Mouse (Mus musculus): ENCODE measurements at regions not wholly inside any gene's neighbourhood (a gene's known extent, or its start where the extent isn't known, plus 50 kb on each side); places are given as distances from the start of the nearest gene placed in this dataset.
"Not testable (repeated sequence)": the region's sequence is repeated elsewhere in the genome, so short reads cannot be mapped to it uniquely, and the experiment has no call there.

GRCm38 (mm10) chrX:154717526-154717925 lies 138.4 kb upstream of the Samt2 start:
- 73% methylated on average over 10 of the region's 10 CpGs for WGBS

GRCm38 (mm10) chrX:154713641-154714255 lies 134.6 kb upstream of the Samt2 start:
- Histone ChIP-seq H3K4me3 (peak overlapping the region; percentile 35), H3K36me3 (no peaks in the 10 kb centered on the region), H3K4me2 (peak overlapping the region; percentile 62), H3K9ac (no peak overlapping the region), H3K4me1 (no peaks in the 10 kb centered on the region), H3K27me3 (replicated peaks) (no peaks in the 10 kb centered on the region), H3K27ac (replicated peaks) (no peak overlapping the region), H3K9me3 (peaks cover 19% of the 10 kb centered on the region; the same call in 1 of the 2 replicates)
- 39% methylated on average over 24 of the region's 27 CpGs for WGBS
- ATAC-seq (ENCODE audit: extremely low read depth, insufficient number of reproducible peaks, low FRiP score, low TSS enrichment): no peak

More at GRCm38 (mm10) chrX:154717526-154717925, 138.4 kb upstream of the Samt2 start:
- not testable (repeated sequence) for H3K9me3 ChIP-seq; H3K9ac ChIP-seq; H3K36me3 ChIP-seq; H3K27me3 ChIP-seq (replicated peaks); H3K4me3 ChIP-seq; H3K4me1 ChIP-seq; H3K27ac ChIP-seq (replicated peaks); H3K4me2 ChIP-seq; ATAC-seq (ENCODE audit: extremely low read depth, insufficient number of reproducible peaks, low FRiP score, low TSS enrichment)

GRCm38 (mm10) chrX:154712576-154712975 lies 133.4 kb upstream of the Samt2 start:
- H3K4me1 ChIP-seq; H3K27ac ChIP-seq (replicated peaks); H3K36me3 ChIP-seq; H3K4me2 ChIP-seq; H3K27me3 ChIP-seq (replicated peaks); H3K9ac ChIP-seq; ATAC-seq (ENCODE audit: extremely low read depth, insufficient number of reproducible peaks, low FRiP score, low TSS enrichment); H3K4me3 ChIP-seq: not testable (repeated sequence)
- WGBS: 89% methylated on average over 8 of the region's 8 CpGs
- peaks cover 19% of the 10 kb centered on the region; the same call in 1 of the 2 replicates for H3K9me3 ChIP-seq

GRCm38 (mm10) chrX:154670529-154670928 lies 91.4 kb upstream of the Samt2 start:
- not testable (repeated sequence) for ATAC-seq (ENCODE audit: extremely low read depth, insufficient number of reproducible peaks, low FRiP score, low TSS enrichment)
- 83% methylated on average over 1 of the region's 2 CpGs for WGBS

More at GRCm38 (mm10) chrX:154670529-154670928, 91.4 kb upstream of the Samt2 start:
- H3K4me2 ChIP-seq; H3K27ac ChIP-seq (replicated peaks); H3K4me1 ChIP-seq; H3K36me3 ChIP-seq; H3K9ac ChIP-seq; H3K27me3 ChIP-seq (replicated peaks); H3K9me3 ChIP-seq; H3K4me3 ChIP-seq: not testable (repeated sequence)
